Mouse (Mus musculus) cortical plate, adult 2 months (tissue): ENCODE measurements around the gene Pitpnm1.

ENCODE experiments used
- CTCF ChIP-seq: fragments of 200-500 bp; IDR thresholded peaks from 2 replicates; pipeline ENCODE4 v1.5.1; 2011; ENCODE audit warnings: mild to moderate bottlenecking, control low read depth, low read length; ENCODE audit not compliant: insufficient read depth; ENCODE audit errors: extremely low read depth
- POLR2A ChIP-seq: fragments of 200-500 bp; IDR thresholded peaks from 2 replicates; pipeline ENCODE4 v1.6.1; 2011; ENCODE audit warnings: mild to moderate bottlenecking, low read length, control low read depth; ENCODE audit not compliant: insufficient read depth; ENCODE audit errors: extremely low read depth

- TF ChIP-seq CTCF (no peak), POLR2A (no peak)
Measured at GRCm38 (mm10) chr19:4126759-4127495, 27.1 kb downstream of the Pitpnm1 start.
